Mouse (Mus musculus) limb, embryonic 14.5 days (tissue): ENCODE results near the gene 2010111I01Rik. TPM values are rescaled to one million over a fixed set of nuclear protein-coding genes. Genes with fewer than 3 reads are reported as not detected.
"Not testable (repeated sequence)": the region's sequence is repeated elsewhere in the genome, so short reads cannot be mapped to it uniquely, and the experiment has no call there.

ENCODE experiments used
- ATAC-seq: fragments of 200-750 bp; cut with Nextera tagmentation; 2 replicates; pipeline ENCODE4 v1.8.0; 2017; ENCODE audit warnings: low read depth, moderate number of reproducible peaks, moderate TSS enrichment; ENCODE audit not compliant: low FRiP score
- DNase-seq: peaks from one replicate; pipeline ENCODE4 v3.0.0-alpha.2; 2015; ENCODE audit warnings: low spot score
- H3K27ac ChIP-seq: fragments of 300-500 bp; sonication (generic); replicated peaks from 2 replicates; pipeline ENCODE4 v1.5.1; 2014; ENCODE audit warnings: low read depth, mild to moderate bottlenecking, low read length, moderate library complexity, mixed read lengths
- H3K27me3 ChIP-seq: fragments of 300-500 bp; sonication (generic); 2 replicates; pipeline ENCODE4 v1.6.1; 2014; ENCODE audit warnings: low read length, mixed read lengths; ENCODE audit not compliant: control insufficient read depth, insufficient read depth
- H3K36me3 ChIP-seq: fragments of 300-500 bp; sonication (generic); 2 replicates; pipeline ENCODE4 v1.6.1; 2014; ENCODE audit warnings: mild to moderate bottlenecking, low read length, moderate library complexity, mixed read lengths; ENCODE audit not compliant: control insufficient read depth, insufficient read depth
- H3K4me1 ChIP-seq: fragments of 300-500 bp; sonication (generic); 2 replicates; pipeline ENCODE4 v1.6.1; 2014; ENCODE audit warnings: antibody characterized with exemption, low read length, mixed read lengths; ENCODE audit not compliant: control insufficient read depth, insufficient read depth
- H3K4me2 ChIP-seq: fragments of 300-500 bp; sonication (generic); replicated peaks from 2 replicates; pipeline ENCODE4 v1.6.1; 2014; ENCODE audit warnings: low read depth, mild to moderate bottlenecking, low read length, moderate library complexity; ENCODE audit not compliant: severe bottlenecking
- H3K4me3 ChIP-seq: fragments of 300-500 bp; sonication (generic); replicated peaks from 2 replicates; pipeline ENCODE4 v1.5.1; 2014; ENCODE audit warnings: low read length
- H3K9ac ChIP-seq: fragments of 300-500 bp; sonication (generic); 2 replicates; pipeline ENCODE4 v1.6.1; 2014; ENCODE audit warnings: mild to moderate bottlenecking, low read depth, low read length, moderate library complexity; ENCODE audit not compliant: severe bottlenecking
- H3K9me3 ChIP-seq: fragments of 300-500 bp; sonication (generic); 2 replicates; pipeline ENCODE4 v1.6.1; 2016; ENCODE audit warnings: low read length; ENCODE audit not compliant: control insufficient read depth
- POLR2A ChIP-seq: fragments of 200-500 bp; IDR thresholded peaks from 2 replicates; pipeline ENCODE4 v1.8.0; 2012; ENCODE audit warnings: inconsistent platforms, mild to moderate bottlenecking, moderate library complexity, borderline replicate concordance; ENCODE audit not compliant: insufficient read depth, insufficient read length; ENCODE audit errors: extremely low read depth
- WGBS: fragments of 180-500 bp; shearing (Covaris S2); extraction: QIAGEN DNeasy Blood & Tissue Kit; methylation state at CpG from one replicate; pipeline ENCODE4 v1.1.7; 2014; 5-methylcytosine and 5-hydroxymethylcytosine counted together
- polyA plus RNA-seq, 2 experiments: library from polyadenylated mRNA; depleted of rRNA in 1 of 2; stranded (reverse) in 1 of 2; unstranded in 1 of 2; fragments of >200 nt; fragmentation: Nextera tagmentation in 1 of 2; extraction: Ambion mirVana in 1 of 2; gene quantifications; 2 replicates each; pipeline versions ENCODE4 v1.2.1 to v1.2.3; 2012 to 2014

2010111I01Rik gene
- polyA plus RNA-seq, 2 experiments = 231 to 255 TPM

GRCm38 (mm10) chr13:62923182-62923581 lies 41.5 kb upstream of the 2010111I01Rik start:
- Histone ChIP-seq H3K4me1 (peaks cover 11% of the 10 kb centered on the region), H3K9me3 (no peaks in the 10 kb centered on the region), H3K4me3 (no peak overlapping the region), H3K4me2 (no peak overlapping the region), H3K36me3 (no peaks in the 10 kb centered on the region), H3K27ac (no peak overlapping the region), H3K27me3 (no peaks in the 10 kb centered on the region), H3K9ac (no peak overlapping the region)
- ATAC-seq (peak; percentile 27; the same call in 1 of the 2 replicates), DNase-seq (no peak)
- no peak for TF ChIP-seq POLR2A
- 61% methylated on average over 8 of the region's 8 CpGs for WGBS

GRCm38 (mm10) chr13:62926479-62926878 lies 38.2 kb upstream of the 2010111I01Rik start:
- peak; percentile 62 for ATAC-seq
- DNase-seq = peak; percentile 54

GRCm38 (mm10) chr13:62927470-62927869 lies 37.2 kb upstream of the 2010111I01Rik start:
- no peaks in the 10 kb centered on the region for H3K36me3 ChIP-seq
- TF ChIP-seq POLR2A = no peak
- WGBS = 66% methylated on average over 1 of the region's 1 CpGs
- H3K27ac ChIP-seq = no peak overlapping the region
- DNase-seq (no peak), ATAC-seq (no peak)
- no peak overlapping the region for H3K4me2 ChIP-seq
- H3K4me1 ChIP-seq = peaks cover 5% of the 10 kb centered on the region
- H3K4me3 ChIP-seq = no peak overlapping the region
- no peaks in the 10 kb centered on the region for H3K27me3 ChIP-seq
- H3K9me3 ChIP-seq = no peaks in the 10 kb centered on the region
- H3K9ac ChIP-seq = no peak overlapping the region

More at GRCm38 (mm10) chr13:62926479-62926878, 38.2 kb upstream of the 2010111I01Rik start:
- no peaks in the 10 kb centered on the region for H3K36me3 ChIP-seq
- no peak overlapping the region for H3K4me2 ChIP-seq
- peaks cover 5% of the 10 kb centered on the region for H3K4me1 ChIP-seq
- no peak overlapping the region for H3K4me3 ChIP-seq
- no peak for TF ChIP-seq POLR2A
- 55% methylated on average over 1 of the region's 1 CpGs for WGBS
- no peak overlapping the region for H3K27ac ChIP-seq
- H3K9ac ChIP-seq = no peak overlapping the region
- no peaks in the 10 kb centered on the region for H3K9me3 ChIP-seq
- H3K27me3 ChIP-seq = no peaks in the 10 kb centered on the region

GRCm38 (mm10) chr13:62929144-62929543 lies 35.5 kb upstream of the 2010111I01Rik start:
- not testable (repeated sequence) for H3K9ac ChIP-seq, H3K36me3 ChIP-seq, DNase-seq, H3K27ac ChIP-seq, H3K9me3 ChIP-seq, H3K4me3 ChIP-seq, H3K4me1 ChIP-seq, ATAC-seq, H3K4me2 ChIP-seq, H3K27me3 ChIP-seq
- 92% methylated on average over 3 of the region's 3 CpGs for WGBS

- Histone ChIP-seq H3K9me3 (no peaks in the 10 kb centered on the region), H3K4me3 (no peak overlapping the region), H3K27ac (no peak overlapping the region), H3K27me3 (no peaks in the 10 kb centered on the region), H3K36me3 (no peaks in the 10 kb centered on the region), H3K4me1 (no peaks in the 10 kb centered on the region), H3K4me2 (no peak overlapping the region), H3K9ac (no peak overlapping the region)
- WGBS = 64% methylated on average over 9 of the region's 9 CpGs
- ATAC-seq (no peak), DNase-seq (no peak)
- no peak for TF ChIP-seq POLR2A
Observed at GRCm38 (mm10) chr13:62929766-62930389, 34.8 kb upstream of the 2010111I01Rik start.
